Mouse (Mus musculus): ENCODE measurements around the gene Timm10. TPM values are rescaled to one million over a fixed set of nuclear protein-coding genes. Genes with fewer than 3 reads are reported as not detected.

The Timm10 gene
- 33.3 and 37.0 TPM in 2 replicates for polyA plus RNA-seq (2015; fragmentation: Nextera tagmentation; extraction: Ambion mirVana)

GRCm38 (mm10) chr2:84826488-84827282, at the start of gene Timm10:
Timm10 (plus strand) TSS chr2:84826997.
- peak; percentile 74 for ATAC-seq (ENCODE audit: insufficient read depth)
- WGBS (ENCODE audit: insufficient replicate concordance), result under 1% methylated on average over 34 of the region's 34 CpGs
- peak within 1 kb of the TSS; percentile 89 for H3K27ac ChIP-seq (replicated peaks)

GRCm38 (mm10) chr2:84777706-84778105, 49.1 kb upstream of the Timm10 start:
- Histone ChIP-seq H3K27ac (replicated peaks) (no peak overlapping the region), H3K4me3 (replicated peaks) (no peak overlapping the region), H3K9me3 (replicated peaks) (no peaks in the 10 kb centered on the region), H3K4me2 (no peak overlapping the region), H3K27me3 (peaks cover 74% of the 10 kb centered on the region), H3K4me1 (replicated peaks) (no peaks in the 10 kb centered on the region), H3K36me3 (replicated peaks) (no peaks in the 10 kb centered on the region; the same call in 1 of the 2 replicates), H3K9ac (no peak overlapping the region)
- ATAC-seq (ENCODE audit: insufficient read depth), result no peak
- WGBS (ENCODE audit: insufficient replicate concordance), result 59% methylated on average over 3 of the region's 3 CpGs

More at GRCm38 (mm10) chr2:84826488-84827282, at the start of gene Timm10:
- Histone ChIP-seq H3K4me1 (replicated peaks) (peaks cover 41% of the 10 kb centered on the region), H3K27me3 (peaks cover 38% of the 10 kb centered on the region), H3K36me3 (replicated peaks) (peaks cover 31% of the 10 kb centered on the region), H3K4me3 (replicated peaks) (peak within 1 kb of the TSS; percentile 84), H3K9ac (peak within 1 kb of the TSS; percentile 59), H3K9me3 (replicated peaks) (no peaks in the 10 kb centered on the region), H3K4me2 (peak within 1 kb of the TSS; percentile 87)

GRCm38 (mm10) chr2:84779210-84779609, 47.6 kb upstream of the Timm10 start:
- Histone ChIP-seq H3K4me1 (replicated peaks) (no peaks in the 10 kb centered on the region), H3K27ac (replicated peaks) (no peak overlapping the region), H3K4me2 (no peak overlapping the region), H3K9me3 (replicated peaks) (no peaks in the 10 kb centered on the region), H3K4me3 (replicated peaks) (no peak overlapping the region), H3K9ac (no peak overlapping the region), H3K27me3 (peaks cover 63% of the 10 kb centered on the region), H3K36me3 (replicated peaks) (no peaks in the 10 kb centered on the region)
- no peak for ATAC-seq (ENCODE audit: insufficient read depth)
- WGBS (ENCODE audit: insufficient replicate concordance), result 32% methylated on average over 6 of the region's 6 CpGs

GRCm38 (mm10) chr2:84783315-84783714, 43.5 kb upstream of the Timm10 start:
- 48% methylated on average over 1 of the region's 1 CpGs for WGBS (ENCODE audit: insufficient replicate concordance)
- H3K4me3 ChIP-seq (replicated peaks), result no peak overlapping the region
- H3K4me1 ChIP-seq (replicated peaks), result 0 out of 2 replicates have a peak, but pooled peaks cover 6% of the 10 kb centered on the region
- H3K9ac ChIP-seq, result no peak overlapping the region
- H3K4me2 ChIP-seq, result no peak overlapping the region
- no peak for ATAC-seq (ENCODE audit: insufficient read depth)
- H3K36me3 ChIP-seq (replicated peaks), result no peaks in the 10 kb centered on the region
- H3K27me3 ChIP-seq, result peaks cover 41% of the 10 kb centered on the region
- no peaks in the 10 kb centered on the region for H3K9me3 ChIP-seq (replicated peaks)
- H3K27ac ChIP-seq (replicated peaks), result no peak overlapping the region

- Histone ChIP-seq H3K4me1 (replicated peaks) (0 out of 2 replicates have a peak, but pooled peaks cover 11% of the 10 kb centered on the region), H3K4me3 (replicated peaks) (no peak overlapping the region), H3K27ac (replicated peaks) (no peak overlapping the region), H3K36me3 (replicated peaks) (no peaks in the 10 kb centered on the region), H3K9ac (no peak overlapping the region), H3K9me3 (replicated peaks) (no peaks in the 10 kb centered on the region), H3K4me2 (no peak overlapping the region), H3K27me3 (peaks cover 39% of the 10 kb centered on the region)
- ATAC-seq (ENCODE audit: insufficient read depth), result no peak
- WGBS (ENCODE audit: insufficient replicate concordance), result 48% methylated on average over 3 of the region's 3 CpGs
Measured at GRCm38 (mm10) chr2:84783840-84784566, 42.8 kb upstream of the Timm10 start.

GRCm38 (mm10) chr2:84788316-84788715, 38.5 kb upstream of the Timm10 start:
- Histone ChIP-seq H3K27ac (replicated peaks) (no peak overlapping the region), H3K4me2 (no peak overlapping the region)
- WGBS (ENCODE audit: insufficient replicate concordance), result 47% methylated on average over 3 of the region's 3 CpGs

GRCm38 (mm10) chr2:84790418-84790817, 36.4 kb upstream of the Timm10 start:
- H3K36me3 ChIP-seq (replicated peaks), result no peaks in the 10 kb centered on the region
- no peak for ATAC-seq (ENCODE audit: insufficient read depth)
- H3K4me3 ChIP-seq (replicated peaks), result no peak overlapping the region
- H3K9ac ChIP-seq, result no peak overlapping the region
- peaks cover 33% of the 10 kb centered on the region for H3K4me1 ChIP-seq (replicated peaks)
- H3K27ac ChIP-seq (replicated peaks), result no peak overlapping the region
- peaks cover 12% of the 10 kb centered on the region; the same call in 1 of the 2 replicates for H3K9me3 ChIP-seq (replicated peaks)
- H3K4me2 ChIP-seq, result no peak overlapping the region
- H3K27me3 ChIP-seq, result peaks cover 33% of the 10 kb centered on the region
- WGBS (ENCODE audit: insufficient replicate concordance), result 53% methylated on average over 9 of the region's 9 CpGs

More at GRCm38 (mm10) chr2:84788316-84788715, 38.5 kb upstream of the Timm10 start:
- Histone ChIP-seq H3K4me3 (replicated peaks) (no peak overlapping the region), H3K4me1 (replicated peaks) (peaks cover 20% of the 10 kb centered on the region), H3K9ac (no peak overlapping the region), H3K27me3 (peaks cover 37% of the 10 kb centered on the region), H3K9me3 (replicated peaks) (no peaks in the 10 kb centered on the region), H3K36me3 (replicated peaks) (no peaks in the 10 kb centered on the region)
- ATAC-seq (ENCODE audit: insufficient read depth), result no peak

- WGBS (ENCODE audit: insufficient replicate concordance), result 79% methylated on average over 3 of the region's 3 CpGs
- H3K4me1 ChIP-seq (replicated peaks), result peaks cover 37% of the 10 kb centered on the region
- H3K27ac ChIP-seq (replicated peaks), result no peak overlapping the region
- peaks cover 17% of the 10 kb centered on the region; the same call in 1 of the 2 replicates for H3K9me3 ChIP-seq (replicated peaks)
- ATAC-seq (ENCODE audit: insufficient read depth), result no peak
- peaks cover 29% of the 10 kb centered on the region for H3K27me3 ChIP-seq
- H3K9ac ChIP-seq, result no peak overlapping the region
- 0 out of 2 replicates have a peak overlapping the region, but pooled peaks have one; percentile 18 for H3K4me2 ChIP-seq
- no peak overlapping the region for H3K4me3 ChIP-seq (replicated peaks)
- H3K36me3 ChIP-seq (replicated peaks), result 0 out of 2 replicates have a peak, but pooled peaks cover 3% of the 10 kb centered on the region
Measured at GRCm38 (mm10) chr2:84792516-84792915, 34.3 kb upstream of the Timm10 start.

GRCm38 (mm10) chr2:84793154-84793553, 33.6 kb upstream of the Timm10 start:
- peaks cover 41% of the 10 kb centered on the region for H3K4me1 ChIP-seq (replicated peaks)
- H3K4me2 ChIP-seq, result peak overlapping the region; percentile 27
- H3K9me3 ChIP-seq (replicated peaks), result peaks cover 17% of the 10 kb centered on the region; the same call in 1 of the 2 replicates
- 0 out of 2 replicates have a peak, but pooled peaks cover 3% of the 10 kb centered on the region for H3K36me3 ChIP-seq (replicated peaks)
- WGBS (ENCODE audit: insufficient replicate concordance), result 35% methylated on average over 3 of the region's 3 CpGs
- H3K27ac ChIP-seq (replicated peaks), result peak overlapping the region; percentile 65
- H3K27me3 ChIP-seq, result peaks cover 22% of the 10 kb centered on the region
- peak; percentile 64 for ATAC-seq (ENCODE audit: insufficient read depth)
- no peak overlapping the region for H3K9ac ChIP-seq
- no peak overlapping the region for H3K4me3 ChIP-seq (replicated peaks)

- Histone ChIP-seq H3K27ac (replicated peaks) (peak overlapping the region; percentile 65), H3K4me3 (replicated peaks) (no peak overlapping the region), H3K9ac (no peak overlapping the region), H3K27me3 (peaks cover 17% of the 10 kb centered on the region), H3K4me1 (replicated peaks) (peaks cover 39% of the 10 kb centered on the region), H3K4me2 (no peak overlapping the region), H3K36me3 (replicated peaks) (0 out of 2 replicates have a peak, but pooled peaks cover 3% of the 10 kb centered on the region), H3K9me3 (replicated peaks) (peaks cover 17% of the 10 kb centered on the region; the same call in 1 of the 2 replicates)
- WGBS (ENCODE audit: insufficient replicate concordance), result 52% methylated on average over 3 of the region's 3 CpGs
- ATAC-seq (ENCODE audit: insufficient read depth), result no peak
Measured at GRCm38 (mm10) chr2:84793871-84794270, 32.9 kb upstream of the Timm10 start.

Data from liver, embryonic 15.5 days (tissue).